Mouse (Mus musculus) yolk sac, embryonic 10.5 days (tissue): ENCODE measurements at regions not wholly inside any gene's neighbourhood (a gene's known extent, or its start where the extent isn't known, plus 50 kb on each side); places are given as distances from the start of the nearest gene placed in this dataset.

Experiments used
- DNase-seq: peaks from one replicate; pipeline ENCODE4 v3.0.0-alpha.2; 2017; ENCODE audit warnings: low spot score

GRCm38 (mm10) chr9:13978842-13979241, 151.3 kb downstream of the Fam76b start:
- no peak for DNase-seq

GRCm38 (mm10) chr9:13987486-13987885, 160.0 kb downstream of the Fam76b start:
- DNase-seq = no peak

- DNase-seq = no peak
Observed at GRCm38 (mm10) chr9:13988901-13989300, 161.4 kb downstream of the Fam76b start.

- no peak for DNase-seq
Observed at GRCm38 (mm10) chr9:13990960-13991359, 163.4 kb downstream of the Fam76b start.

GRCm38 (mm10) chr9:13992728-13993127, 165.2 kb downstream of the Fam76b start:
- DNase-seq = no peak

- no peak for DNase-seq
Observed at GRCm38 (mm10) chr9:13999358-13999757, 171.8 kb downstream of the Fam76b start.

- DNase-seq = no peak
Observed at GRCm38 (mm10) chr9:14001517-14001916, 174.0 kb downstream of the Fam76b start.

- no peak for DNase-seq
Observed at GRCm38 (mm10) chr9:14002236-14002635, 174.7 kb downstream of the Fam76b start.

GRCm38 (mm10) chr9:14003163-14003562, 175.6 kb downstream of the Fam76b start:
- no peak for DNase-seq

GRCm38 (mm10) chr9:14006233-14006984, 178.9 kb downstream of the Fam76b start:
- no peak for DNase-seq

GRCm38 (mm10) chr9:14009451-14009850, 181.9 kb downstream of the Fam76b start:
- DNase-seq = no peak

GRCm38 (mm10) chr9:14010261-14010949, 182.9 kb downstream of the Fam76b start:
- peak; percentile 7 for DNase-seq

- DNase-seq = no peak
Observed at GRCm38 (mm10) chr9:14024216-14024615, 196.7 kb downstream of the Fam76b start.

- DNase-seq = no peak
Observed at GRCm38 (mm10) chr9:14024701-14025100, 197.2 kb downstream of the Fam76b start.

- DNase-seq = no peak
Observed at GRCm38 (mm10) chr9:14028056-14028455, 200.5 kb downstream of the Fam76b start.

- DNase-seq = no peak
Observed at GRCm38 (mm10) chr9:14031358-14032047, 204.0 kb downstream of the Fam76b start.

GRCm38 (mm10) chr9:14032048-14032362, 204.5 kb downstream of the Fam76b start:
- DNase-seq = no peak

- DNase-seq = no peak
Observed at GRCm38 (mm10) chr9:14035526-14035925, 208.0 kb downstream of the Fam76b start.

- DNase-seq = no peak
Observed at GRCm38 (mm10) chr9:14041900-14042435, 214.5 kb downstream of the Fam76b start.

GRCm38 (mm10) chr9:14048224-14048623, 220.7 kb downstream of the Fam76b start:
- DNase-seq = no peak

- DNase-seq = peak; percentile 49
Observed at GRCm38 (mm10) chr9:14053704-14054103, 221.2 kb upstream of the Sesn3 start.

GRCm38 (mm10) chr9:14056410-14057172, 218.3 kb upstream of the Sesn3 start:
- DNase-seq = no peak
